Mouse (Mus musculus) embryonic facial prominence, embryonic 10.5 days (tissue): ENCODE data around the gene Cdh1. TPM values are rescaled to one million over a fixed set of nuclear protein-coding genes. Genes with fewer than 3 reads are reported as not detected.
A peak's percentile ranks its signal among the peaks of the same experiment; 100 is the strongest.

Experiments
- DNase-seq: peaks from one replicate; pipeline ENCODE4 v3.0.0-alpha.2; 2017; ENCODE audit warnings: low spot score
- H3K27ac ChIP-seq: fragments of 300-500 bp; sonication (generic); replicated peaks from 2 replicates; pipeline ENCODE4 v1.5.1; 2016; ENCODE audit warnings: mild to moderate bottlenecking
- H3K27me3 ChIP-seq: fragments of 300-500 bp; sonication (generic); replicated peaks from 2 replicates; pipeline ENCODE4 v1.6.1; 2016; ENCODE audit warnings: low read depth, mild to moderate bottlenecking; ENCODE audit not compliant: poor library complexity, severe bottlenecking
- H3K36me3 ChIP-seq: fragments of 300-500 bp; sonication (generic); replicated peaks from 2 replicates; pipeline ENCODE4 v1.6.1; 2016; ENCODE audit warnings: mild to moderate bottlenecking, moderate library complexity
- H3K4me1 ChIP-seq: fragments of 300-500 bp; sonication (generic); 2 replicates; pipeline ENCODE4 v1.6.1; 2016
- H3K4me3 ChIP-seq: fragments of 300-500 bp; sonication (generic); 2 replicates; pipeline ENCODE4 v1.5.1; 2016; ENCODE audit warnings: mild to moderate bottlenecking, moderate library complexity
- H3K9me3 ChIP-seq: fragments of 300-500 bp; sonication (generic); 2 replicates; pipeline ENCODE4 v1.6.1; 2016; ENCODE audit warnings: mild to moderate bottlenecking
- WGBS: fragments of 180-500 bp; shearing (Covaris S2); methylation state at CpG from one replicate; pipeline ENCODE4 v1.1.7; 2016; 5-methylcytosine and 5-hydroxymethylcytosine counted together
- polyA plus RNA-seq: library from polyadenylated mRNA; unstranded; fragments of >200 nt; fragmentation: Nextera tagmentation; extraction: Ambion mirVana; gene quantifications from 2 replicates; pipeline ENCODE4 v1.2.1, GENCODE M21; 2016

Gene Cdh1
- polyA plus RNA-seq, 1 experiment from 2014 or later: 22.1 TPM

DNA sequence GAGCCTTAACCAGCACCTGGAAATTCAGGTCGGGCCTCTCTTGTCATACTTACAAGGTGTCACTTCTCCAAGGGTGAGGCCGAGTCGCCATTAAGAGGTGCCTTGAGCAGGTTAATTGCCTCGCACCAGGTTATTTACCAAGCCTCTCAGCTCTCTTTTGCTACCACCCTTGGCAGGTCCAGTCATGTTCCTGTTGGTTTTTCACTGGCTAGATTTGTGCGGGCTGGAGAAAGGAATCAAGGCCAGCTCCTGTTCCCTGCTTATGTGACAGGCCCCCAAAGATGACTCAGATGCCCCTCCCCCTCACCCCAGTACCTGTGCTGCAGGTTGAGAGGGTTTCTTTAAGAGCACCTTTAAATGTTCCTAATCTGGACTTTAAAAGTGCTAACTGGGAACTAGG is 43.6 kb downstream of the Cdh1 start:
- WGBS: 70% methylated on average over 5 of the region's 5 CpGs
- no peak for DNase-seq
- Histone ChIP-seq H3K9me3 (no peaks in the 10 kb centered on the region), H3K4me1 (peaks cover 14% of the 10 kb centered on the region; the same call in 1 of the 2 replicates), H3K27me3 (no peaks in the 10 kb centered on the region), H3K27ac (no peak overlapping the region), H3K36me3 (no peaks in the 10 kb centered on the region), H3K4me3 (no peak overlapping the region)

- peak; percentile 79 for DNase-seq
- Histone ChIP-seq H3K27me3 (no peaks in the 10 kb centered on the region), H3K27ac (no peak overlapping the region), H3K9me3 (no peaks in the 10 kb centered on the region), H3K4me3 (no peak overlapping the region), H3K4me1 (peaks cover 8% of the 10 kb centered on the region; the same call in 1 of the 2 replicates), H3K36me3 (no peaks in the 10 kb centered on the region)
- 44% methylated on average over 2 of the region's 2 CpGs for WGBS
Measured at GRCm38 (mm10) chr8:106647387-106647786, 44.2 kb downstream of the Cdh1 start.

GRCm38 (mm10) chr8:106648421-106648820 is 45.3 kb downstream of the Cdh1 start:
- Histone ChIP-seq H3K4me1 (peaks cover 7% of the 10 kb centered on the region; the same call in 1 of the 2 replicates), H3K27me3 (no peaks in the 10 kb centered on the region), H3K27ac (no peak overlapping the region), H3K4me3 (no peak overlapping the region), H3K36me3 (no peaks in the 10 kb centered on the region), H3K9me3 (no peaks in the 10 kb centered on the region)
- no peak for DNase-seq
- WGBS: 94% methylated on average over 8 of the region's 8 CpGs

DNA sequence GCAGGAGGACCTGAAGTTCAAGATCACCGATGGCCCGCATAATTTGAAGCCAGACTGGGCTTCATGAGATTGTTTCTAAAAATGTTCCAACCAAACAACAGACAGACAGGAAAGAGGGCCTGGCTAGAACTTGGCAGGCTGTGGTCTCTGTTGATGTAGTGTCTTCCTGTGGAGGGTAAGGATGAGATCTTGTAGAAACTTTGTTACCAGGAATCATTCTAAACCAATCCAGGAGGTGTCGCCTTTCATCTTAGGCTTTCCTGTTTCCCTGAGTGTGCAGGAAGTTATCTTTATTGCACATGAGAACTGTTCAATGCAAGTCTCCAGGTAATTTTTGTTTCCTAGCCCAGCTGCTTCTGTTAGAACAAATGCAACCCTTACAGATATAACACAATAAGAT is 48.8 kb downstream of the Cdh1 start:
- no peaks in the 10 kb centered on the region for H3K9me3 ChIP-seq
- no peak for DNase-seq
- 89% methylated on average over 3 of the region's 3 CpGs for WGBS
- H3K27ac ChIP-seq: no peak overlapping the region
- H3K36me3 ChIP-seq: no peaks in the 10 kb centered on the region
- H3K4me1 ChIP-seq: no peaks in the 10 kb centered on the region
- H3K4me3 ChIP-seq: no peak overlapping the region
- no peaks in the 10 kb centered on the region for H3K27me3 ChIP-seq

DNA sequence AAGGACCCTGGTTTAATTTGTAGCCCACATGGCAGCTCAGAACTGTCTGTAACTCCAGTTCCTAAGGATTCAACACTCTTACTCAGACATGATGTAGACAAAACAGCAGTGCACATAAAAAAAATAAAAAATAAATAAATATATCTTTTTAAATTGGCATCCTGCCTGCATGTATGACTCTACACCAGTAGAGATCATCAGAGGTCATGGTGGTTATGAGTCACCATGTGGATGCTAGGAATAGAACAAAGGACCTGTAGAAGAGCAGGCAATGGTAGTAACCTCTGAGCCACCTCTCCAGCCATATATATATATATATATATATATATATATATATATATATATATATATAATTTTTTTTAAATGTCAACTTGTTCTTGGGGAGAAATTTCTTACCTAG is 52.9 kb downstream of the Cdh1 start:
- Histone ChIP-seq H3K9me3 (no peaks in the 10 kb centered on the region), H3K27me3 (no peaks in the 10 kb centered on the region), H3K4me1 (no peaks in the 10 kb centered on the region), H3K36me3 (peaks cover 3% of the 10 kb centered on the region; the same call in 1 of the 2 replicates), H3K4me3 (no peak overlapping the region), H3K27ac (no peak overlapping the region)
- DNase-seq: no peak

DNA sequence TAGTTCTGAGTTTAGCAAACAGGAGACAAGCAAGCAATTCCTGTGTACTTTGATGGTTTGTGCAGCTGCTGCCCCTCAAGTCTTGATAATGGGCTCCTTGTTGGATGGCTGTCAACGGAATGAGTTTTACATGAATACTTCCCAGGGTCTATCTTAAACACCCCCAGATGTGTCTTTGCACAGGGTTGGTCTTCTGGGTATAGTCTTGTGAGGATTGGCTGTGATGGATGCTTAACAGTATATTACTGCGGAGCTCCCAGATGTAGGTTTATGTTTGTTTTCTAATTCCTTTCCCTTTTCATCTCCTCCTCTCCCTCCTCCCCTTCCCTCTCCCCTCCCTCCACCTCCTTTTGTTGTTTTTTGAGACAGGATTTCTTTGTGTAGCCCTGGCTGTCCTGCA is 69.6 kb downstream of the Cdh1 start:
- no peak overlapping the region for H3K4me3 ChIP-seq
- no peak overlapping the region for H3K27ac ChIP-seq
- H3K9me3 ChIP-seq: no peaks in the 10 kb centered on the region
- H3K4me1 ChIP-seq: 0 out of 2 replicates have a peak, but pooled peaks cover 8% of the 10 kb centered on the region
- DNase-seq: no peak
- H3K36me3 ChIP-seq: peaks cover 3% of the 10 kb centered on the region; the same call in 1 of the 2 replicates
- WGBS: 50% methylated on average over 2 of the region's 2 CpGs
- no peaks in the 10 kb centered on the region for H3K27me3 ChIP-seq

GRCm38 (mm10) chr8:106674318-106674717 is 71.2 kb downstream of the Cdh1 start:
- H3K4me3 ChIP-seq: no peak overlapping the region
- H3K36me3 ChIP-seq: no peaks in the 10 kb centered on the region
- no peaks in the 10 kb centered on the region for H3K9me3 ChIP-seq
- H3K27me3 ChIP-seq: no peaks in the 10 kb centered on the region
- no peak overlapping the region for H3K27ac ChIP-seq
- DNase-seq: no peak
- 0 out of 2 replicates have a peak, but pooled peaks cover 8% of the 10 kb centered on the region for H3K4me1 ChIP-seq
- 95% methylated on average over 15 of the region's 15 CpGs for WGBS

GRCm38 (mm10) chr8:106674894-106675293 is 71.7 kb downstream of the Cdh1 start:
- DNase-seq: no peak
- H3K27ac ChIP-seq: no peak overlapping the region
- 82% methylated on average over 8 of the region's 8 CpGs for WGBS
- no peaks in the 10 kb centered on the region for H3K36me3 ChIP-seq
- H3K4me3 ChIP-seq: no peak overlapping the region
- H3K9me3 ChIP-seq: no peaks in the 10 kb centered on the region
- 0 out of 2 replicates have a peak, but pooled peaks cover 8% of the 10 kb centered on the region for H3K4me1 ChIP-seq
- H3K27me3 ChIP-seq: no peaks in the 10 kb centered on the region

DNA sequence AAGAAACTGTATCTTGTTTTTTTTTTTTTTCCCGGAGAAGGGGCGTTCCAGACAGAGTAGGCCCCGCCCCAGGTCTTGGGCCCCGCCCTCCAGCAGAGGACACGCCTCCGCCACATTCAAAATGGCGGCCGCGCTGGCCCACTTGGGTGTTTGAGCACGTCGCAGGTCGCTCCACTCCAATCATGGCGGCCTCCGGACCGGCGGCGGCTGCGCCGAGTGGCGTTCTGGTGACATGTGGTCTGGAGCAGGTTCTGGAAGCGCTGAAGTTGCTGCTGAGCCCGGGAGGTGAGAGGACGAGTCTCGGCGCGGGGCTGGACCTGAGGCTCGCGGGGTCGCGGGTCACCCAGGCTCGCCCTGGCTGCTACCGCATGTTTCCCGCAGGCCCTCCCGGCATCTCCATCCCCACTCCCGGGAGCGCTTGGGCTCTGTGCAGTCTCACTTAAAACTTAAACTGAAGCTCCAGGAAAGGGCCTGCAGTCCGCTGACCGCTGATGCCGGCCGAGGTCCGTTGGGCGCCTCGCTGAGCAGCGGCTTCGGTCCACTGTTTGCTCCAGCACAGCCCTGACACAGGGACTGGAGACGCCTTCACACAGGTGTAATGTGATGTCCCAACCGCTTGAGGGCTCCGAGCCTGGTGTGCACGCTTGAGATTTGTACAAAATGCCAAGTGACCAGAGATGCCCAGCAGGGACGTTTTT is 80.0 kb downstream of the Cdh1 start, which contains the start of gene Tango6:
Gene Tango6 (plus strand): TSS at position 98 of the 698 bp plus-strand sequence.
- peak; percentile 94 for DNase-seq
- peaks cover 4% of the 10 kb centered on the region for H3K36me3 ChIP-seq
- H3K4me1 ChIP-seq: peaks cover 19% of the 10 kb centered on the region
- H3K27me3 ChIP-seq: no peaks in the 10 kb centered on the region
- WGBS: under 1% methylated on average over 50 of the region's 50 CpGs
- H3K9me3 ChIP-seq: 0 out of 2 replicates have a peak, but pooled peaks cover 6% of the 10 kb centered on the region
- peak within 1 kb of the TSS; percentile 94 for H3K27ac ChIP-seq
- H3K4me3 ChIP-seq: peak within 1 kb of the TSS; percentile 76

- Histone ChIP-seq H3K27ac (no peak overlapping the region), H3K36me3 (peaks cover 11% of the 10 kb centered on the region), H3K9me3 (0 out of 2 replicates have a peak, but pooled peaks cover 6% of the 10 kb centered on the region), H3K4me3 (no peak overlapping the region), H3K4me1 (peaks cover 19% of the 10 kb centered on the region), H3K27me3 (no peaks in the 10 kb centered on the region)
- no peak for DNase-seq
- WGBS: 95% methylated on average over 4 of the region's 4 CpGs
Measured at GRCm38 (mm10) chr8:106684387-106684786, 81.2 kb downstream of the Cdh1 start.

GRCm38 (mm10) chr8:106687479-106687878 is 84.3 kb downstream of the Cdh1 start:
- no peak overlapping the region for H3K4me3 ChIP-seq
- peaks cover 19% of the 10 kb centered on the region for H3K4me1 ChIP-seq
- H3K36me3 ChIP-seq: peaks cover 39% of the 10 kb centered on the region
- H3K27me3 ChIP-seq: no peaks in the 10 kb centered on the region
- DNase-seq: no peak
- no peak overlapping the region for H3K27ac ChIP-seq
- 0 out of 2 replicates have a peak, but pooled peaks cover 2% of the 10 kb centered on the region for H3K9me3 ChIP-seq
- 12% methylated on average over 4 of the region's 4 CpGs for WGBS

DNA sequence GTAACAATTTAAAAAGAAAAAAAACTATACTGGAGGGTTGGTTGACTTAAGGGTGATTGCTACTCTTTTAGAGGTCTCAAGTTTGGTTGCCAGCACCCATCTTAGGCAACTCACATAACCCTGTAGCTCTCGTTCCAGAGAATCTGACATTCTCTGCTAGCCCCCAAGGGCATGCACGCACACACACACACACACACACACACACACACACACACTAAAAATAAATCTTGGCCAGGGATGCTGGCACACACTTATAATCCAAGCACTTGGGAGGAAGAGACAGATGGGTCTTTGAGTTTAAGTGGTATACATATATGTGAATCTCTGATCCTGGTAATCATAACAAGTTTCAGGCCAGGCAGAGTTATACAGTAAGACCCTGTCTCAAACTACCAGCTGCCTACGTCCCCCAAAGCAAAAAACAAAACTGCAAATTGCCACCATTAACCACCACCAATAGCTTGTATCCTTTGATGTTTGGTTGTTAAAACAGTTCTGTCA is 94.6 kb downstream of the Cdh1 start:
- 85% methylated on average over 3 of the region's 3 CpGs for WGBS
- H3K4me3 ChIP-seq: no peak overlapping the region
- no peaks in the 10 kb centered on the region for H3K4me1 ChIP-seq
- no peak overlapping the region for H3K27ac ChIP-seq
- no peaks in the 10 kb centered on the region for H3K9me3 ChIP-seq
- H3K36me3 ChIP-seq: peaks cover 87% of the 10 kb centered on the region
- DNase-seq: no peak
- no peaks in the 10 kb centered on the region for H3K27me3 ChIP-seq

- Histone ChIP-seq H3K9me3 (no peaks in the 10 kb centered on the region), H3K36me3 (peaks cover 79% of the 10 kb centered on the region)
- 79% methylated on average over 5 of the region's 5 CpGs for WGBS
Measured at GRCm38 (mm10) chr8:106699588-106699987, 96.4 kb downstream of the Cdh1 start.

More at GRCm38 (mm10) chr8:106699588-106699987, 96.4 kb downstream of the Cdh1 start:
- Histone ChIP-seq H3K27me3 (no peaks in the 10 kb centered on the region), H3K4me1 (0 out of 2 replicates have a peak, but pooled peaks cover 4% of the 10 kb centered on the region), H3K4me3 (no peak overlapping the region), H3K27ac (no peak overlapping the region)
- DNase-seq: peak; percentile 74
